Mouse (Mus musculus) lung, adult 2 months (tissue): ENCODE measurements around the gene Ankrd9.

Experiments used
- CTCF ChIP-seq: fragments of 200-500 bp; IDR thresholded peaks from 2 replicates; pipeline ENCODE4 v1.5.1; 2011; ENCODE audit warnings: mild to moderate bottlenecking, low read length, control low read depth; ENCODE audit not compliant: insufficient read depth
- POLR2A ChIP-seq: fragments of 200-500 bp; IDR thresholded peaks from 2 replicates; pipeline ENCODE4 v1.6.1; 2011; ENCODE audit warnings: low read depth, mild to moderate bottlenecking, control low read depth, low read length, borderline replicate concordance; ENCODE audit errors: extremely low read depth

DNA sequence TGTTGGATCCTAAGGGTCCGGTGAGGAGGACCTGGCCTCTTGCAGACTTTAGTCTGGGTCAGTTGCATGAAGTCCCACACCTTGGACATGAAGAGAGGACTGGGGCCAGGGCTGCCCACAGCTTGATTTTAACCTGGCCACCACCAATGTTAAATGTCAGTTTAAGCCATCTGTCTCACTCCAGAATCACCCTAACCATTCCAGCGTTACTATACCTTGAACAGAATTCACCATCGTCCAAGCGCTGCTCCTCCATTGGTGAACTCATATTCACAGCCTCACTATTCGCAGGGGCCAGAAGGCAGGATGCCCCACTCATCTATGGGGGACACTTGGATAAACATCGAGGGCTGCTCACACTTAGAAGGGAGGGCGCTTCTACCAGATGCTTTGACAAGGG is 22.1 kb upstream of the Ankrd9 start:
- TF ChIP-seq POLR2A (no peak), CTCF (no peak)
